Mouse (Mus musculus) heart, postnatal 0 days (tissue): ENCODE data around the gene Cybrd1. TPM values are rescaled to one million over a fixed set of nuclear protein-coding genes. Genes with fewer than 3 reads are reported as not detected.

Source experiments
- ATAC-seq: fragments of 200-750 bp; cut with Nextera tagmentation; 2 replicates; pipeline ENCODE4 v1.8.0; 2017; ENCODE audit warnings: low read depth, moderate number of reproducible peaks, moderate library complexity; ENCODE audit not compliant: insufficient read depth
- DNase-seq: peaks from one replicate; pipeline ENCODE4 v3.0.0-alpha.2; 2016; ENCODE audit warnings: low spot score
- H3K27ac ChIP-seq: fragments of 300-500 bp; sonication (generic); 2 replicates; pipeline ENCODE4 v1.5.1; 2014; ENCODE audit warnings: low read depth, mild to moderate bottlenecking
- H3K27me3 ChIP-seq: fragments of 300-500 bp; sonication (generic); 2 replicates; pipeline ENCODE4 v1.6.1; 2014; ENCODE audit warnings: low read length, mixed read lengths; ENCODE audit not compliant: control insufficient read depth, insufficient read depth
- H3K36me3 ChIP-seq: fragments of 300-500 bp; sonication (generic); replicated peaks from 2 replicates; pipeline ENCODE4 v1.6.1; 2014; ENCODE audit warnings: low read length, mixed read lengths; ENCODE audit not compliant: control insufficient read depth, insufficient read depth
- H3K4me1 ChIP-seq: fragments of 300-500 bp; sonication (generic); 2 replicates; pipeline ENCODE4 v1.6.1; 2014; ENCODE audit warnings: antibody characterized with exemption; ENCODE audit not compliant: control insufficient read depth, insufficient read depth
- H3K4me2 ChIP-seq: fragments of 300-500 bp; sonication (generic); 2 replicates; pipeline ENCODE4 v1.6.1; 2014; ENCODE audit warnings: low read depth, mild to moderate bottlenecking, low read length, moderate library complexity
- H3K4me3 ChIP-seq: fragments of 300-500 bp; sonication (generic); 2 replicates; pipeline ENCODE4 v1.5.1; 2014; ENCODE audit warnings: low read depth, low read length
- H3K9ac ChIP-seq: fragments of 300-500 bp; sonication (generic); replicated peaks from 2 replicates; pipeline ENCODE4 v1.6.1; 2014; ENCODE audit warnings: low read depth, low read length, mixed read lengths
- H3K9me3 ChIP-seq: fragments of 300-500 bp; sonication (generic); replicated peaks from 2 replicates; pipeline ENCODE4 v1.6.1; 2016; ENCODE audit warnings: low read length; ENCODE audit not compliant: control insufficient read depth
- CTCF ChIP-seq: IDR thresholded peaks from 2 replicates; pipeline ENCODE4 v1.5.1; 2016; ENCODE audit warnings: antibody characterized with exemption, control low read depth, low read depth
- EP300 ChIP-seq: IDR thresholded peaks from 2 replicates; pipeline ENCODE4 v1.6.1; 2016; ENCODE audit warnings: antibody characterized with exemption, low read depth
- WGBS: fragments of 180-500 bp; shearing (Covaris S2); extraction: QIAGEN DNeasy Blood & Tissue Kit; methylation state at CpG from one replicate; pipeline ENCODE4 v1.1.7; 2014; 5-methylcytosine and 5-hydroxymethylcytosine counted together
- polyA plus RNA-seq: library from polyadenylated mRNA; unstranded; fragments of >200 nt; fragmentation: Nextera tagmentation; extraction: Ambion mirVana; gene quantifications from 2 replicates; pipeline ENCODE4 v1.2.1, GENCODE M21; 2015
- total RNA-seq: library from RNA; depleted of rRNA; stranded (reverse); fragments of >200 nt; gene quantifications from 2 replicates; pipeline ENCODE4 v1.2.3, GENCODE M21; 2014; ENCODE audit warnings: low replicate concordance

The Cybrd1 gene
- total and polyA plus RNA-seq, 2 experiments from 2014 or later: 0.60 to 2.6 TPM

- H3K9ac ChIP-seq: no peak overlapping the region
- no peak overlapping the region for H3K27ac ChIP-seq
- H3K9me3 ChIP-seq: no peaks in the 10 kb centered on the region
- H3K36me3 ChIP-seq: no peaks in the 10 kb centered on the region
- no peak overlapping the region for H3K4me2 ChIP-seq
- H3K4me1 ChIP-seq: no peaks in the 10 kb centered on the region
- WGBS: 47% methylated on average over 1 of the region's 1 CpGs
- no peak overlapping the region for H3K4me3 ChIP-seq
- no peak for TF ChIP-seq CTCF
- TF ChIP-seq EP300: no peak
- no peak for DNase-seq
- no peak for ATAC-seq
- no peaks in the 10 kb centered on the region for H3K27me3 ChIP-seq
These were observed 59.5 kb downstream of the Cybrd1 start for GRCm38 (mm10) chr2:71177250-71177615.

- Histone ChIP-seq H3K27me3 (no peaks in the 10 kb centered on the region), H3K36me3 (no peaks in the 10 kb centered on the region), H3K4me3 (no peak overlapping the region), H3K9ac (no peak overlapping the region), H3K9me3 (no peaks in the 10 kb centered on the region), H3K4me1 (no peaks in the 10 kb centered on the region), H3K4me2 (no peak overlapping the region), H3K27ac (no peak overlapping the region)
- ATAC-seq (no peak), DNase-seq (no peak)
- 97% methylated on average over 1 of the region's 1 CpGs for WGBS
- TF ChIP-seq CTCF (no peak), EP300 (no peak)
These were observed 60.0 kb downstream of the Cybrd1 start for GRCm38 (mm10) chr2:71177760-71178159.

- 82% methylated on average over 10 of the region's 10 CpGs for WGBS
- no peaks in the 10 kb centered on the region for H3K4me1 ChIP-seq
- TF ChIP-seq EP300: no peak
- TF ChIP-seq CTCF: no peak
- no peak overlapping the region for H3K27ac ChIP-seq
- no peak for DNase-seq
- no peak for ATAC-seq
- no peak overlapping the region for H3K4me2 ChIP-seq
- no peaks in the 10 kb centered on the region for H3K9me3 ChIP-seq
- H3K4me3 ChIP-seq: no peak overlapping the region
- H3K36me3 ChIP-seq: no peaks in the 10 kb centered on the region
- no peak overlapping the region for H3K9ac ChIP-seq
- no peaks in the 10 kb centered on the region for H3K27me3 ChIP-seq
These were observed 62.0 kb downstream of the Cybrd1 start for GRCm38 (mm10) chr2:71179716-71180115.

- DNase-seq (no peak), ATAC-seq (no peak)
- Histone ChIP-seq H3K4me3 (no peak overlapping the region), H3K9ac (no peak overlapping the region), H3K4me2 (no peak overlapping the region), H3K9me3 (no peaks in the 10 kb centered on the region), H3K4me1 (no peaks in the 10 kb centered on the region), H3K36me3 (no peaks in the 10 kb centered on the region), H3K27me3 (no peaks in the 10 kb centered on the region), H3K27ac (no peak overlapping the region)
- no peak for TF ChIP-seq EP300
- TF ChIP-seq CTCF: no peak
- 55% methylated on average over 8 of the region's 8 CpGs for WGBS
These were observed 63.0 kb downstream of the Cybrd1 start for GRCm38 (mm10) chr2:71180566-71181217.

GRCm38 (mm10) chr2:71187950-71188349 is 70.2 kb downstream of the Cybrd1 start:
- no peak overlapping the region for H3K27ac ChIP-seq
- H3K9ac ChIP-seq: no peak overlapping the region
- H3K4me3 ChIP-seq: no peak overlapping the region
- no peak for ATAC-seq
- peaks cover 5% of the 10 kb centered on the region; the same call in 1 of the 2 replicates for H3K4me1 ChIP-seq
- 57% methylated on average over 3 of the region's 3 CpGs for WGBS
- H3K9me3 ChIP-seq: no peaks in the 10 kb centered on the region; the same call in 1 of the 2 replicates
- TF ChIP-seq CTCF: no peak
- H3K36me3 ChIP-seq: no peaks in the 10 kb centered on the region
- H3K27me3 ChIP-seq: peaks cover 6% of the 10 kb centered on the region; the same call in 1 of the 2 replicates
- no peak overlapping the region for H3K4me2 ChIP-seq
- no peak for DNase-seq

- Histone ChIP-seq H3K27me3 (peaks cover 6% of the 10 kb centered on the region; the same call in 1 of the 2 replicates), H3K4me1 (peaks cover 5% of the 10 kb centered on the region; the same call in 1 of the 2 replicates), H3K4me2 (no peak overlapping the region), H3K4me3 (no peak overlapping the region), H3K36me3 (no peaks in the 10 kb centered on the region), H3K9ac (no peak overlapping the region), H3K27ac (no peak overlapping the region), H3K9me3 (no peaks in the 10 kb centered on the region; the same call in 1 of the 2 replicates)
- no peak for DNase-seq
- no peak for ATAC-seq
- no peak for TF ChIP-seq CTCF
- TF ChIP-seq EP300: no peak
- 70% methylated on average over 2 of the region's 2 CpGs for WGBS
These were observed 71.1 kb downstream of the Cybrd1 start for GRCm38 (mm10) chr2:71188861-71189260.
